Mouse (Mus musculus) 416B (cell line): ENCODE measurements around the gene Ly86.

Experiments used
- DNase-seq: peaks from one replicate; pipeline ENCODE4 v3.0.0; 2011; ENCODE audit warnings: low read depth

Ly86 gene

DNA sequence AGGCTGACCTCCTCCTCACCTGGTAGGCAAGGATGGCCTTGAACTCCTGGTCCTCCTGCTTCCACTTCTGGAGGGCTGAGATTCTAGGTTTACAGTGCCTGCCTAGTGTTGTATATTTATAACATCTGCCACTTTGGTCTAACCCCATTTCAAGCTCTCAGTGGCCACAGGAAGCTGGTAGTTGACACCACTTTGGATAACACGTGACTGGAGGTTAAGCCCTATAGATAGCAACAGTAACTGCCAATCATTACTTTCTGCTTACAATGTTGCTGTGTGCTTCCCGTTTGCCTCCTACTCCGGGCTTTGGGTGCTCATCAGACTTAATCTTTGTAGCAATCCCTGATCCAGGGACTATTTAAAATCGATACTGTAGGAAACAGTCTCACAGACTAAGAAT is 87.6 kb downstream of the Ly86 start:
- DNase-seq: peak; percentile 95

DNA sequence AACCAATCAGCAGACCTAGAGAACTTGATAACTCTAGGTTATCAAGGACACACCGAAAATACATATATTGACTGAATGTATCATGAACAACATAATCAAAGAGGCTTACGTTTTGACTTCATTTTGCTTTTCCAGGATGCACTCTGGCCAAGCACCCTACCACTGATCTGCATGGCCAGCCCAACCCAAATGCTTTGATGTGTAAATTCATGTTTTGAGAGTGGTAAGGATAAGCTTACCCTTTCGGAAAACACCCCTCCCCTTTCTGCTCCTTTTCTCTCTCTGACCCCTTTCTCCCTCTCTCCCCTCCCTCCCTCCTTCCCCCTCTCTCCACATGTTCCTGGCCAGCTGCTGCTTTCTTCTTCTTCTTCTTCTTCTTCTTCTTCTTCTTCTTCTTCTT is 88.1 kb downstream of the Ly86 start:
- DNase-seq: no peak

DNA sequence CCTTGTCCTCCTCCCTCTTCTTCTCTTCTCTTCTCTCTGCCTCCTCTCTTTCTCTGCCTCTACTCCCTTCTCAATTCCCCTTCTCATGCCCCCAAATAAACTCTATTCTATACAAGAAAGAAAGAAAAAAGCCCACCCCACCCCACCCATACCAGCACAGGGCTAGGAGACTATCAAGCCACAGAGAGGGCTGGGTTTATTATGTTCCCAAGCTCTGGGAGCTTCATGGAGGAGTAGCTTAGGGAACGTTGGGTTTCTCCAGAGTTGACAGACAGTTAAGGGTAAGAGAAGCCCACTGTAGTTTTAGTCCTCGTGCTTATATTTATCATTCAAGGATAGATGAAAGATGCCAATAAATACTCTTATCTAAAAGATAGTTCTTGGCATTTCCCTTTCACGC is 88.7 kb downstream of the Ly86 start:
- no peak for DNase-seq

DNA sequence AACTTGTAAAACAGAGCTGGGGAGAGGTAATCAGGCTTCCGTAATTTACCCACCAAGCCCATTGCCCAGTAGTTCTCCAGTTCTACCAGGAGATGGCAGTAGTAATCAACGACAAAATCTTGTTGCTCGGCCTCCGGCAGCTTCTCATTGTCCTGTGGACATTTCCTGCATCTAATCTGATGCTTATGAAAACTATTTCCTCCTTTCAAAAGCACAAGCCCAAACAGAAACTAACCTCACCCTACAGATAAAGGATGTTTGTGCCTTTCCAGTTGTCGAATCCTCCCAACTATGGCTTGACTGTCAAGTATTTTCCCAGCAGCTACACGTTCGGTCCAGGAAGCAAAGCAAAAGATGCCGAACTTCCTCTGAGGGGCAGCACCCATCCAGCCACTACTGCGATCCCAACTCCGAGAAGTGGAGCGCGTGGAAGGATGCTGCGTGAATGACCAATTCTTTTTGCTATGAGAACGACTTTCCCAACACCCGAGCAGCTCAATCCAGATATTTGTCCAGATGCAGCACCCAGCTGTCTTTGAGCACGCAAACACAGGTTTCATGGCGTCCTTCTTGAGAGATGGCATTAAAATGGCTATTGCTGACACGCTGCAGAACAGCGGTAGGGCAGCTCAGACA is 89.2 kb downstream of the Ly86 start:
- DNase-seq: peak; percentile 94

DNA sequence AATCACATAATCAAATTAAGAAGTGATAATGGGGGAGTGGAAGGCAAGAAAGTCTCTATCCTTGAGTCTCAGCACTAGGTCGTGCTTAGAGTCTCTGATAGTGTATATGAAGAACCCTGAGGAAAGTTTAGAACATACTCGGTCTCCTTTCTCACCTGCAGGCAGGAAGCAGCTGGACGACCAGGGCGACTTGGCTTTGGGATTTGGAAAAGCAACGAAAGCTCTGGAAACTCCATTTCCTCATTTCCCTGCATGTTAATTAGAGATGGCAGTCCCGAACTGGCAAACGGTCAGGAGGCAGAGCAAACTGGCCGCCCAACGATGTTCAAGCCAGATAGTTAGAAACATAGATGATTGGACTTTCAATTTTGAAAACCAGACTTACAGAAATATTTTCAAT is 89.8 kb downstream of the Ly86 start:
- no peak for DNase-seq

DNA sequence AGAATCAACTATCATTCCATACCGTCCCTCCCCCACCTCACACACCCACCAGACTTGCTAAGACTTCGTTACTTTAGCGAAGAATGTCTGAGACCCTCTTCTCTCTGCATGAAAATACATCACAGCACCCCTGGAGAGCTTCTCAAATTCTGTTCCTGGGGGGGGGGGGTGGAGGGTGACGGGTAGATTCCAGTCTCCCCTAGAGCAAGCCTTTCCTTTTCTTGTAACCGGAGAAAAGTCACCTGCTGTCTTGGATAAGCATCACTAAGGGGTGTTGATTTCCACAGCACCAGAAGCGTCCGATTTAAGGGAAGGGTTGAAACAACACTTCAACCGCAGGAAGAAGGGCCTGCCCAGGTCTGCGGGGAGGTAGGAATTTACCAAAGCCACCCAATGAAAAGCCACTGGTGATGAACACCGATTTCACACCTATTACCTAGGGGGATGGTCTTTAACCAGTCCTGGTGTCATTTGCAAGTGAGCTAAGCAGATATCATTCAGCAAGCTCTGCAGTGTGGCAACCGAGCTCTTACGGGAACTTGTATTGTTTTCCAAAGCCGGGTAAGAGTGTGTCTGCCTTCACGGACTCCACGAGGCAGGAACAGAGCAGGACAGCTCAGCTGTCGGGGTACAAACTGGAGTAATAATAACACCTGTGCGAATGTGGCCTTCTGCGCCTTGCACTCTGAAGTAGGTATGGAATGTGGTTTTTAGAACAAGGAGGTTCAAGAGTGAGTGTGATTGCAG is 91.4 kb downstream of the Ly86 start:
- no peak for DNase-seq

DNA sequence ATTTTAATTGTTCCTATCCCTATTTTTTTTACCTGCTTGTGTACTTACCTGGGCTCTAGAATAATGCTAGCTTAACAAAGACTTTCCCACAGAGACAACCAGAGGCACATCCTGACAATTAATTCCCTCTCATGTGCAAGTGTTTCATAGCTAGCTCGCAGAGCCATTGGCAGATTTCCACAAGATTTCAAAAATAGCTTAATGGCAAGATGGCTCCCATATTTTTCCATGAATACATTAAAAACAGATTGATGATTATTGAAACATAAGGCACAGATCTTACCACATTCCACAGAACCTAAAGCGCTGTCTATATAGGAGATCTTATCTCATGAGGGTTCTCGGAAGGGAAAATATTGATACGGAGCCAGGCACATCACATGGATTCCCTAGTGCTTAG is 93.8 kb downstream of the Ly86 start:
- DNase-seq: no peak

DNA sequence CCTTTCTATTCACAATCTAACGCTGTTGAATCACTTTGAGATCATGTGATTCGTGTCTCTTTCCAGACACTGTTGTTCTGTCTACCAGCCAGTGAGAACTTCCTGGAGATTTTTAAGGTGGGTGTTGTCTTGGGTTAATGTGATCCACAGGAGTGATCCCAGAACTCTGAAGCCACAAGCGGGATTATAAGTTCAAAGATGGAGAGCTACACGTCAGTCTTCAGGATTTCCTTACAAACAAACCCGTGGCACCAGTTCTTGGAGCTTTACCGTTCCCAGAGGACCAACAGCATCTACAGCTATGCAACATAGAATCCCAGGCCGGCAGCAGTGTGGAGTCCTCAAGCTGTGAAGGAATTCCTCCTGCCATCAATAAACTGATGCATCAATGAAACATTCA is 94.5 kb downstream of the Ly86 start:
- DNase-seq: no peak

DNA sequence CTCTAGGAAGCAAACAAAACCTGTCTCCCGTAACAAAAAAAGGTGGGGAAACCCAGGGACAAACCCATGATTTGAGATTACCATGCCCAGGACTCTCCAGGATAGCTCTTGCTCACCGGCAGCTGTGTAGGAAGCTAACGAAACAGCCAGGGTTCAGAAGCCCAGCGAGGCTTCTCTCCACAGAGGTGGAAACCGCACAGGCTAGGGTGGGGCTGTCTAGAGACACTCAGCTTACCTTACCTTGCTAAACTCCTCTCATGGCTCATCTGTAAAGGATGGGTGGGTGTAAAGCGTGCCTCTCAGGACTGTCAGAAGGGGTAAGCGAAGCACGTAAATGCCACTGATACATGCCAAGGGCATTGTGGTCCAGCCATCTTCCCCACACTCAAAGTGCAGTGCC is 94.9 kb downstream of the Ly86 start:
- DNase-seq: no peak

DNA sequence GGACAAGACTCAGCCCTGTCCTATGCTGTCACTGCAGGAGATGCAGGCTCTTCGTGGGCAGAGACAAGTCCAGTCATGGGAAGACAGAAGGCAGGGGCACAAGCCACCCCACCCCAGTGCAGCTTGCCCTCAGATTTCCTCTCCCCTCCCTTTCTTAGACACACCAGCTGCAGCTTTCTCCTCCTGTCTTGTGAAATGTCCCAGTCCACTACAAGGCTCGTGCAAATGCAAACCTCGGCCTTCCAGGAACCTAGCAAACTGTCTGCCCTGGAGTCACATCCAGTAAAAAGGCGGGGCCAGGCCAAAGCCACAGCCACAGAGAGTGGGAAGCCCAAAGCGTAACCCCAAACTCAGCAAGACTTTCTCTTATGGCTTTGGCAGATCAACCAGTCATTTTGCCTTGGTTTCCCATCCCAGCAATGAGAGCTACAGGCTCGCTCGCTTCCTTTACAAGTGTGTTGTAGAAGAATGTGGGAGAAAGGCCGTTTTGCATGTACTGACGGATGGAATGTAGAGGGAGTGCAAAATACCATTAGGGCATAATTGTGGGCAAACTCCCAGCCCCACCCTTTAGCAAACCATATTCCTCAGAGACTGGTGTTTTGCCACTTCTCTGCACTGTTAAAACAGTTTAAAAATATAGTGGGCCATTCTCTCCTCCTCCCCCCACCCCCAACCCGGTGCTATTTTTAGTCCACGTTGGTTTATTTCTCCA is 95.7 kb downstream of the Ly86 start:
- DNase-seq: peak; percentile 91

DNA sequence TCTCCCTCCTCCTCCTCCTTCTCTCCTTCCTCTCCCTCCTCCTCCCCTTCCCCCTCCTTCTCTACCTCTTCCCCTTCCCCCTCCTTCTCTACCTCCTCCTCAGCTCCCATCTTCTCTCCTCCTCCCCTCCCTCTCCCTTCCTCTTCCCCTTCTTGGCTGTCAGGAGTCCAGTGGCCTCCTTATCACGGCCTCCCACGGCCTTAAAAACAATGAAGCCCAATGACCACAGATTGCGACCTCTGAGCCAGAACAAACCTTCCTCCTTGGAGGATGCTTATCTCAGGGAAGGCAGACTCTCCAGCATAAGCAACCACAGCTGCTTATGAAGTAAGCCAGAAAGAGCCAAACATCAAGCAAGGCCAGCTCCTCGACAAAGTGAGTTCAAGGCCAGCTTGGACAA is 97.0 kb downstream of the Ly86 start:
- DNase-seq: peak; percentile 98

DNA sequence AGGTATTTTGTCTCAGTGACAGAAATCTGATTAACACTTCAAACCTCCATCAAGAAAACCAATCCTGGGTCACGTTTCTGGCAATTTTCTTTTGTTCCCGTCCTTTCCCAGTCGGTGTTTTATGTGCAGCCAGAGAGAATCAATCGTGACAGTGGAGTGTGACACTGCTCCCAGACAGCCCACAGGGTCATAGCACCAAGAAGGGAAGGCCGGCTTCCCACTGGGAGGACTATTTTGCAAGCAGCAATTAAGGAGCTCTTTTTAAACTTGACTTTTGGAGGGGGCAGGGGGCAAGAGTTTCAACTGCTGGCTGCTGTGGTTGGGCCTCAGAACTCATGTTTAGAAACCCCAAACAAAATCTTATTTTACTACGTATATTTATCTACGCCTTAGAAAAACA is 97.5 kb downstream of the Ly86 start:
- no peak for DNase-seq

DNA sequence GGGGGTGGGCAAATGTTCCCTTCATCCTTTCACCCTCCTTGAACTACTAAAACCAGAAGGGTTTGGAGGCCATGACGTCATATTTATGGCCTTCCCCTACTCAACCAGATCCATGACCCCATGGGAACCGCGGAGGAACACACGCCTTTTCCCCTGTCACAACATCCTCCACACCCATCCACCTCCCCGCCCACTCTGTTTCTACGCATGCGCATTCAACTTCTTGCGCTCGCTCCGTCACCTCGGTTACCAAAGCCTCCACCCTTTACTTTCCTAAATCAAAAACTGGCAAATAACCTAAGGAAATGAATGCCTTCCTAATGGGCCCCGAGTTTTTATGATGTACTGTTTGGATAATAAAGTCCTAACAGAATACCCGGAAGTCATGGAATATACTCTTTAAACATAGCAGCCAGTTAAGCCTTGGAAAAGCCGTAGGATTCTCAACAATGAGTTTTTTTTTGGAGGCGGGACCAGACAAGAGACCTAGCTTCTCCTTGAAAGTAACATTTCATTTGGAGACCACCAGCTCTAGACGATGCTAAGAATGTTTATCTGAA is 101.8 kb downstream of the Ly86 start:
- DNase-seq: no peak

DNA sequence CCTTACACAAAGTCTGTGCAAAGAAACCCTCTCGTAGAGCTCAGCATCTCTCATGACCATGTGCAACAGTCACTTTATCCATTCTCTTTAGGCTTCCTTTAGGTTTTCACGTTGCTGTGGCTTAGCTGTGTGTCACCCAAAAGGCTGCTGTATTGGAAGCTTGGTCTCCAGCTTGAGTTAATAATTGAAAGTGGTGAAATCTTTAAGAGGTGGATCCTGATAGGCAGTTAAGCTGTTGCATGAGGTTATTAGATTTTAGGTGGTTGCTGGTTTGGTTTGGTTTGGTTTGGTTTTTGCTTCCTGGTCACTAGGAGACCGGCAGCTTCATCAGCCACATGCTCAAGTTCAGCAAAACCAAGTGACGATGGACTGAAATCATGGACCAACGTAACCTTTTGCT is 106.0 kb downstream of the Ly86 start:
- DNase-seq: no peak

DNA sequence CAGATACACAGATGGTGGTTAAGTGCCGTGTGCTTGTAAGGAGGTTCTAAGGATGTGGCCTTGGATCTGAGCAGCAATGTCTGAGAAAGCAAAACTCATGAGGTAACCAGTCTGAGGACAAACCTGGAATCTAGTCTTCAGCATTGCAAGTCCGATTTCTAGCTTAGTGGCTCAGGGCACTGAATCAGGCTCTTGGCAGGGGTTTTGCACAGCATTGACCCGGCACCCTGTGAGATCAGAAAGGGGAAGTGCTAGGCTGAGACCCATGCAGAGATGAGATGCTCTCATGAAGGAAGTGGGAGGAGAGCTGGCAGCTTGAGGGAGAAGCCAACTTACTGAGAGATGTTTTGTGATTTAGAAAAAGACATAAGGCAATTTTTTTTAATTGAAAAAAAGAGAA is 106.5 kb downstream of the Ly86 start:
- peak; percentile 81 for DNase-seq

DNA sequence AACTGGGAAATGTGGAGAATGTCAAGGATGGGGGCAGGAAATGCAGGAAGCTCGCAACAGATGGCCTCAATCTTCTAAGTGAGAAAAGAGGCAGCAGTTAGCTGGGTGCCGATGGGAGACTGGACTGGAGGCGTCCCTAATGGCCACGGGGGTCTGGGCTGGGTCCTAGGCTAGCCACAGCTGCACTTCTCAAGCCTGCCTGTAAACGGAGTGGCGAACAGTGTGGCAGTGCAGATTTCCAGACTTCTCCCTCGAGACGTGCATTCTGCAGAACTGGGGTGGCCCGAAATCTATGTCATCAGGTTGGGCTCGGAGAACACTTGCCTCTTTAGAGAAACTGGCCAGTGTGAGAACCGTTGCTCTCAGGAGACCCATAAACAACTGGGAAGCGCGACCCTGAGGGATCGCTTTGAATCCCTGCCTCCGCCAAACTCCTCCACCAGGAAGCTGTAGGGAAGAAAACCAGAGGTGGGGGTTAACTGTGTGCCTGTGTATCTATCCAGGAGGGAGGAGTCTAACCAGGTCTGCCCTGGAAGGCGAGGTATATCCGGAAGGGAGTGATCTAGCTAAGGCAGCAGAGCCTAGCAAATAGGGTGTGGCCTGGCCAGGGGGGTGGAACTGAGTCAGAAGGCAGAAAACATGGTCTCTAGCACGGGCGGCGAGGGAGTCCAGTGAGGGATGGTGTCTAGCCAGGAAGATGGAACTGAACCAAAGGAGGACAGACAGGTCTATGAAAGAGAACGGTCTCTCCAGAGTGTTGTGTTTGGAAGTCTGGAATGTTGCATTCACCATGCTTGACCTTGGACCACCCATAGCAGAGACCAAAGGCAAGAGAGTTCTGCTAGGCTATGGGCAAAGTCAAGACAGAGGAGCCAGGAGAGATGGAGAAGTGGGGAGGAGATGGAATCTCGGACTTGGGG is 107.3 kb downstream of the Ly86 start:
- DNase-seq: peak; percentile 86

DNA sequence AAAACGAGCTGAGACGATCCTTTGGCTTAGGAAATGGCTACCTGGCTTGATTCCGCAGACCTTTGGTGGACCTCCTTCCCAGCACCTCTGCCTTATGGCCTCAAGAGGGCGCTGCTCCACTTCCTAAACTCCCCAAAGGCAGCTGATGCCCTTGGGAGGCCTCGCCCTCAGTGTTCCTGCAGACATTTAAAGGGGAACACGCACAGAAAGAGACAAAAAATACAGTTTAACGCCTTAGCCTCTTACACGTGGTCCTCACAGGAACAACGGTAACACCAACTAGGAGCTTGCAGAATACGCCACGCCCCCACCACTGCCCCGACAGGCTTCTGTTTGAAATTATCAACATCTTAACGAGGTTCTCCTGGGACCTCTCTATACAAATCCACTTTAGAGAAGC is 108.2 kb downstream of the Ly86 start:
- peak; percentile 98 for DNase-seq

DNA sequence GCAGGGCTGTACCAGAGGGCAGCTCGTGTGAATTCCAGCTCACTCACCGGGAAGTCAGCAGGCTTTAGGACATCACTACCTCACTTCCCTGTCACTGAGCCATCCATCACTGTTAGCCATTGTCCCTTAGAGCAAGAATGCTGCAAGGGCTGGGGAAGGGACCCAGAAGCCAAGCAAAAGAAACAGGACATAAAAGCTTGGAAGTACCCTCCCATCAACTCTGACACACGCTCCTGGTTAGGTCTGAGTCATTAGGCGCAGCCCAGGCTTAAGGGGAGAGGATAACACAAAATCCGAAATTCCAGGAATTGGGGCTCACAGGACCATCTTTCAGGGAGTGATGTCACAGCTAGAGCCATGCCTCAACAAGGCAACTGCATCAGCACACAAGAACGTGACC is 109.3 kb downstream of the Ly86 start:
- DNase-seq: no peak

DNA sequence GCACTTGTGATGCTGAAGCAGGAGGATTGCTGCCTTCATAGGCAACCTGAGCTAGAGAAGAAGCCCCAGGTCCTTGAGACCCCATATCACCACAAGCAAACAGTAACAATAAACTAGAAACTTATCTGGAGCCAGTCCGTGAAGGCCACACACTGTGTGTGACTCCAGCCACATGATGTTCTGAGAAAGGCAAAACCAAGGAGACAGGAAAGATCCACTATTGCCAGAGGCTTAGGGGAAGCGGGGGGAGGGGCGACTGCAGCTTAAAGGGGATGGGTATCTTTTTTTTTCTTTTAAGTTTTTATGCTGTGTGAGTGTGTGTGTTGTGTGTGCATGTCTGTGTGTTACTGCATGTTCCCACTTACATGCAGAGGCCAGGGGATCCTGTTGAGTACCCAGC is 110.6 kb downstream of the Ly86 start:
- DNase-seq: no peak

DNA sequence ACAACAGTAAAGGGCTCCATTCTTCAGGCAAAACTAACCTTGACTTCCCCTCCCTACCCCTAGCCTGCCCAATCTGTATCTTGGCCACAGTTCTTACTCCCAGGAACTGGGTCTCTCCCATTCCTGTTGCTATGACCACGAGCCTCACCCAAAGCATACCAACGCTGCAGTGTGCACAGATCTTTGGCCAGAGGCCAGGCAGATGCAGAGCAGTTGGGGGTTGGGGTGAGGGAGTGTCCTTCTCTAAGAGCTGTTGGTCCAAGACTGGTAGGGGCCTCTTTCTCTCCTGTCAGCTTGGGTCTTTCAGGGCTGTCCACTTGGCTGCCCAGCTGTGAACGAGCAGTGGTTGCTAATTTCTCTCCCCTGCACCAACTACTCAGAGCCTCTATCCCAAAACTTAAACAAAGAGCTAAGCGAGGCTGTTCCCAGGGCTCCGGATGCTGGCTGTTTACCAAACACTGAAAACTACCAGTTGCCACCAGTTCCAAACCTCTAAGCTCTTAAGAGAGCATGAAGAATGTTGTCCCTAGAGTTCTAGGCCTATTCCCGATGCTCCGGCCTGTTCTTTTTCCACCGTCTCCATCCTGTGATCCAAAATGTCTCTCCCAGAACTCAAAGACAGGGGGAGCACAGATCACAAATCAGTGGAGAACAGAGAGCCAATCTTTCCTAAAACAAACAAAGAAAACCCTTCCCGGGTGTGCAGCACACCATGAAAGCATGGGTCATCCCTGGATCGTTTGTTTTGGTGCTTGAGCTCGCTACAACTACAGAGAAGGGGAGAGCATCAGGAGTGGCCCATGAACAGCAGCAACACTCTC is 112.2 kb downstream of the Ly86 start:
- DNase-seq: peak; percentile 43

DNA sequence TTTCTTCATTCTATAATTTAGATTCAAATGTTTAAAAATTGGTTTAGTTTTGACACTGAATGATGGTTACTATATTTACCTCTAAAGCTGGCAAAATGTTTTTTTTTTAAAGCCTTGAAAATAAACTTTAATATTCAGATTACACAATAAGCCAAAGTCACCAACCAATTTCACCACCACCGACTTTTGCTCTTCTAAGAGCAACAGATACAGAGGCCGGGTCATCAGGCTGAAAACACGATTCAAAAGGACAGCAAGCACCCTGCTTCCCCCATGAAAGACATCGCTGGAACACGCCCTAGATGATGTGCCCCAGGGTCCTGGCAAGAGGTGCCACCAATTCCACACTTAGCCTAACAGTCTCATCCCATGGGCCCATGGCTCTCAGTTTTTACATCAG is 113.5 kb downstream of the Ly86 start:
- no peak for DNase-seq
